Mouse (Mus musculus): ENCODE measurements at regions not wholly inside any gene's neighbourhood (a gene's known extent, or its start where the extent isn't known, plus 50 kb on each side); places are given as distances from the start of the nearest gene placed in this dataset.
A peak's percentile ranks its signal among the peaks of the same experiment; 100 is the strongest.

DNA sequence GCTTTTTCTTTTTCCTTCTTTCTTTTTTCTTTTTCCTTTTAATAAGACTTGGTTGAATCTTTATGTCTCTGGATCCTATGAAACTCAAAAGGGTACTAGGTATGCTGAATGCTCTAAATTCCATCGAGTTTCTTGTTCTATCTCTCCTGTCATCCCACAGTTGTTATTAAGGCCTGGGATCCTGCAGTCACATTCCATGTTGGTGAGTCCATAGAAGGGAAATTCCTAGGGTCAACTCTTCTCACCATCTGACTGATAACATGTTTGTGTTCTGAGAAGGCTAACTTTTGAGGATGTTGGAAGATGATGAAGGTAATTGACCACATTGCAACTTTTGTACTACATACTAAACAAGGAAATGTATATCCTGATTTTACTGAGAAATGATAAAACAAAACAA, 210.5 kb upstream of the Marcks start:
- no peak overlapping the region for H3K4me2 ChIP-seq (ENCODE audit: low read depth, low read length)
- no peak overlapping the region for H3K4me3 ChIP-seq (ENCODE audit: low read depth, low read length)
- H3K4me1 ChIP-seq (ENCODE audit: insufficient read depth) = no peaks in the 10 kb centered on the region
- no peak for ATAC-seq
- H3K9ac ChIP-seq (replicated peaks) = no peak overlapping the region
- H3K27ac ChIP-seq (ENCODE audit: low read depth) = no peak overlapping the region
- H3K9me3 ChIP-seq (ENCODE audit: low read length) = no peaks in the 10 kb centered on the region
- WGBS (ENCODE audit: insufficient replicate concordance) = 45% methylated on average over 1 of the region's 1 CpGs
- DNase-seq = no peak
- TF ChIP-seq CTCF (IDR thresholded peaks at IDR 0.05; ENCODE audit: low read depth) (no peak), EP300 (IDR thresholded peaks at IDR 0.05; ENCODE audit: low read depth) (no peak)
- H3K36me3 ChIP-seq (replicated peaks; ENCODE audit: insufficient read depth, low read length) = no peaks in the 10 kb centered on the region
- H3K27me3 ChIP-seq (ENCODE audit: insufficient read depth, low read length) = no peaks in the 10 kb centered on the region

DNA sequence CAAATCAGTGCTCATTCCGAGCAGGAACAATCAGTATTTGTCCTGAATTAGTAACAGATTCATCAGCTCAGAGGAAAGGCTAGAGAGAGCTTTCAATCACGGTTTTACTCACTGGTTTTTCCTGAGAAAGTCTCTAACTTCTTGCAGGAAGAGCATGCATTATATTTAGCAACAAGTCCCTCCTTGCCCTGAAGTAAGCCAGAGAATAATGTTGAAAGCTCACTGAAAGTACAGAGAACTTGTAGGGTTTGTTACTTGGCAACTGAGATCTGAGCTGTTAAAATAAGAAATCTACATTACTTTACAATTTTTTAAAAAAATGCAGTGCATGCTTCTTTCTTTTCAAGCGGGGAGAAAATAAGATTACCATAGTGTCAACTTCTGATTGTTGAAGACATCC, 209.7 kb upstream of the Marcks start:
- DNase-seq = no peak
- no peak overlapping the region for H3K4me3 ChIP-seq (ENCODE audit: low read depth, low read length)
- H3K4me1 ChIP-seq (ENCODE audit: insufficient read depth) = no peaks in the 10 kb centered on the region
- H3K9me3 ChIP-seq (ENCODE audit: low read length) = no peaks in the 10 kb centered on the region
- H3K4me2 ChIP-seq (ENCODE audit: low read depth, low read length) = no peak overlapping the region
- H3K27me3 ChIP-seq (ENCODE audit: insufficient read depth, low read length) = no peaks in the 10 kb centered on the region
- 56% methylated on average over 3 of the region's 3 CpGs for WGBS (ENCODE audit: insufficient replicate concordance)
- no peak overlapping the region for H3K9ac ChIP-seq (replicated peaks)
- H3K27ac ChIP-seq (ENCODE audit: low read depth) = no peak overlapping the region
- H3K36me3 ChIP-seq (replicated peaks; ENCODE audit: insufficient read depth, low read length) = no peaks in the 10 kb centered on the region
- TF ChIP-seq EP300 (IDR thresholded peaks at IDR 0.05; ENCODE audit: low read depth) (no peak), CTCF (IDR thresholded peaks at IDR 0.05; ENCODE audit: low read depth) (no peak)
- ATAC-seq = no peak

DNA sequence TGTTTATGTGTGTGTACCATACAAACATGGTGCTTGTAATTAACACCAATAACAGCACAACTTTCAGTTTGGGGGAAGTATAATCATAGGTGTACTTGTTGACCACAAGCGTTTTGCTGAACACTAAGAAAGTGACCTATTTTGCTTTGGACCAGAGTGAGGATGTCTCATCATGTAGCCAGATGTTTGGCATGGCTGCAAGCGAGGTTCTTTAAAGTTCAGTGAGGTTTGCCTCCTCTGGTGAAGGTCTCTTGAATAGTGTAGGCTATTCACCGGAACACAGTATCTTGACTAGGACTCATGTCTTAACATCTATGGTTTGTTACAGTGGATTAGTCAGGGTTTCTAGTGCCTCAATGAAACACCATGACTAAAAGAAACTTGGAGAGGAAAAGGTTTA, 208.9 kb upstream of the Marcks start:
- no peak for DNase-seq
- ATAC-seq = no peak
- no peak overlapping the region for H3K4me2 ChIP-seq (ENCODE audit: low read depth, low read length)
- no peaks in the 10 kb centered on the region for H3K9me3 ChIP-seq (ENCODE audit: low read length)
- H3K9ac ChIP-seq (replicated peaks) = no peak overlapping the region
- H3K27ac ChIP-seq (ENCODE audit: low read depth) = no peak overlapping the region
- no peak for TF ChIP-seq EP300 (IDR thresholded peaks at IDR 0.05; ENCODE audit: low read depth)
- no peak for TF ChIP-seq CTCF (IDR thresholded peaks at IDR 0.05; ENCODE audit: low read depth)
- H3K4me1 ChIP-seq (ENCODE audit: insufficient read depth) = no peaks in the 10 kb centered on the region
- H3K4me3 ChIP-seq (ENCODE audit: low read depth, low read length) = no peak overlapping the region
- 78% methylated on average over 3 of the region's 3 CpGs for WGBS (ENCODE audit: insufficient replicate concordance)
- H3K27me3 ChIP-seq (ENCODE audit: insufficient read depth, low read length) = no peaks in the 10 kb centered on the region
- no peaks in the 10 kb centered on the region for H3K36me3 ChIP-seq (replicated peaks; ENCODE audit: insufficient read depth, low read length)

DNA sequence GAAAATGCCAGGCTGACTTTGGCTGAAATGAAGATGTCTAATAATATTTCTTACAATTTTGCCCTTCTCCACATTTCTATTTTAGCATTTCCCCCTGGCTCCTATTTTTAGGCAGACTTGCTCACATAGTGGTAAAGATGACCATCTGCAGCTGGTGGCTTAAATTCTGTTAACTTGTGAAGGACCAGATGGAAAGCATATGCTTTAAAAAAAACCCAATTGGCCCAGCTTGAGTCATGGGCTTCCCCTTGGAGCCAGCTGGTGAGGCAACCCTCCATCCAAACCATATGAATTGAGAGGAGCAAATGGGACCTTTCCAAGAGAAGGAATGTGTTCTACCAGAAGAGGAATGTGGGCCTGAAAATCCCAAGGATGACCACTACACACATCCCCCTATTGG, 204.0 kb upstream of the Marcks start:
- Histone ChIP-seq H3K9me3 (ENCODE audit: low read length) (no peaks in the 10 kb centered on the region), H3K27me3 (ENCODE audit: insufficient read depth, low read length) (no peaks in the 10 kb centered on the region), H3K36me3 (replicated peaks; ENCODE audit: insufficient read depth, low read length) (no peaks in the 10 kb centered on the region), H3K9ac (replicated peaks) (no peak overlapping the region), H3K4me1 (ENCODE audit: insufficient read depth) (peaks cover 5% of the 10 kb centered on the region; the same call in 1 of the 2 replicates), H3K4me3 (ENCODE audit: low read depth, low read length) (no peak overlapping the region), H3K27ac (ENCODE audit: low read depth) (no peak overlapping the region), H3K4me2 (ENCODE audit: low read depth, low read length) (no peak overlapping the region)
- no peak for DNase-seq
- TF ChIP-seq EP300 (IDR thresholded peaks at IDR 0.05; ENCODE audit: low read depth) = no peak
- no peak for TF ChIP-seq CTCF (IDR thresholded peaks at IDR 0.05; ENCODE audit: low read depth)
- ATAC-seq = no peak

DNA sequence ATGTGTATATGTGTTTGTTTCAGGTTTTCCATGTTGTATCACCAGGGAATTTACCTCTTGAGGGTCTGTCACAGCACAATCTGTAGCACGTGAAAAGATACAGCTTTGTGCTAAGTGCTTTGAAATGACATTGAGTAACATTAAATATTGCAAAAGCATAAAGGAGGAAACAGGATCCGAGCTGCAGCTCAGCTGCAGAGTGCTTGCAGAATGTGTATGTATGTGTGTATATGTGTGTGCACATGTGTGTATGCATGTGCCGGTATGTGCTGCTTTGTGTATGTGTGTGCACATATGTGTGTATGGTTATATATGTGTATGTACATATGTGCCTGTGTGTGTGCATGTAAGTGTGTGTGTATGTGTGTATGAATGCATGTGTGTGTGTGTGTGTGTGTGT, 200.9 kb upstream of the Marcks start:
- no peak for DNase-seq
- no peaks in the 10 kb centered on the region for H3K27me3 ChIP-seq (ENCODE audit: insufficient read depth, low read length)
- TF ChIP-seq EP300 (IDR thresholded peaks at IDR 0.05; ENCODE audit: low read depth) (no peak), CTCF (IDR thresholded peaks at IDR 0.05; ENCODE audit: low read depth) (no peak)
- no peak overlapping the region for H3K27ac ChIP-seq (ENCODE audit: low read depth)
- WGBS (ENCODE audit: insufficient replicate concordance) = 72% methylated on average over 3 of the region's 3 CpGs
- ATAC-seq = peak; percentile 22; the same call in 1 of the 2 replicates
- peaks cover 5% of the 10 kb centered on the region; the same call in 1 of the 2 replicates for H3K4me1 ChIP-seq (ENCODE audit: insufficient read depth)
- H3K4me3 ChIP-seq (ENCODE audit: low read depth, low read length) = no peak overlapping the region
- H3K4me2 ChIP-seq (ENCODE audit: low read depth, low read length) = no peak overlapping the region
- H3K9me3 ChIP-seq (ENCODE audit: low read length) = no peaks in the 10 kb centered on the region
- no peak overlapping the region for H3K9ac ChIP-seq (replicated peaks)
- no peaks in the 10 kb centered on the region for H3K36me3 ChIP-seq (replicated peaks; ENCODE audit: insufficient read depth, low read length)

DNA sequence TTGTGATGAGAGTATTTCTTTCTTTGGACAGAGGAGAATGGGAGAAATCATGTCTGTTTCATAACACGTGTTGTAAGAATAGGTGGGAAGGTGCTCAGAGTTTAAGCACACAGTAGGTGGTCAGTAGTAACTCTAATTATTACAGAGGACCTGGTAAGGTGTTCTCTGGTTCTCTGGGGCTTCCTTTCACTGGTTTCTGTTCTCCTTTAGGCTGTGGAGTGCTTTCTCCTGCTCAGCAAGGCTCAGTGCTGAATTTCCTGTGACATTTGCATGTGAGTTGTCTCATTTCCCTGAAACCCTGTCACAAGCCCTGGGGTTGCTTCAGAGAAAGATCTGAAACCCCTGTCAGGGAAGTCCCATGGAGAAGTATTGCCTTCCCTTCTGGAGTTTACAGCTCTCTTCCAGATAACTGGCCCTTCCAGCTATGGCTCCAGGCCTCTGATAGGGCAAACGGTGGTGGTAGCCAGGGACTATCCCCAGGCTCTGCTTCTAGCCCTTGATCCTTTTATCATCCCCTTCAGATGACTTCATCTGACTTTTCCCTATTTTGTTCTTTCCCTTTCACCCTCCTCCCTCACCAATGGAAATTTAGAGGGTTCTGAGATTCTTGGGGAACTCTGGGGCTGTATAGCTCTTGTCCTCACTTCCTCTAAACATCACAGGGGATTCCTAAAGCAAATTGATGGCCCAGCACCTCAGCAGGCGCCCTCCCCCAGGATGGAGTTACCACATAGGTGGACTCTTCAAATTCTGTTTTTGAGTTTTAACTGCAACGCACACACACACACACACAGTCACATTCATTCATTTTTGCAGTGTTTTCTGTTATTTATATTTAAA, 199.6 kb upstream of the Marcks start:
- Histone ChIP-seq H3K4me1 (ENCODE audit: insufficient read depth) (peaks cover 5% of the 10 kb centered on the region; the same call in 1 of the 2 replicates), H3K4me3 (ENCODE audit: low read depth, low read length) (no peak overlapping the region), H3K4me2 (ENCODE audit: low read depth, low read length) (no peak overlapping the region), H3K36me3 (replicated peaks; ENCODE audit: insufficient read depth, low read length) (no peaks in the 10 kb centered on the region), H3K27me3 (ENCODE audit: insufficient read depth, low read length) (no peaks in the 10 kb centered on the region), H3K9me3 (ENCODE audit: low read length) (no peaks in the 10 kb centered on the region), H3K27ac (ENCODE audit: low read depth) (peak overlapping the region; percentile 37), H3K9ac (replicated peaks) (no peak overlapping the region)
- peak; percentile 29 for DNase-seq
- ATAC-seq = peak; percentile 62
- TF ChIP-seq CTCF (IDR thresholded peaks at IDR 0.05; ENCODE audit: low read depth) (no peak), EP300 (IDR thresholded peaks at IDR 0.05; ENCODE audit: low read depth) (0 out of 2 replicates have a peak, but pooled peaks have one; percentile 7)
- WGBS (ENCODE audit: insufficient replicate concordance) = 55% methylated on average over 4 of the region's 4 CpGs
